Mouse (Mus musculus) olfactory bulb, adult 2 months (tissue): ENCODE data around the gene Lpgat1. TPM values are rescaled to one million over a fixed set of nuclear protein-coding genes. Genes with fewer than 3 reads are reported as not detected.

Experiments
- H3K27ac ChIP-seq: fragments of 200-500 bp; 2 replicates; pipeline ENCODE4 v1.5.1; 2012; ENCODE audit warnings: low read depth, low read length; ENCODE audit not compliant: insufficient read depth
- H3K4me1 ChIP-seq: fragments of 200-500 bp; 2 replicates; pipeline ENCODE4 v1.6.1; 2012; ENCODE audit warnings: low read length; ENCODE audit not compliant: control insufficient read depth, insufficient read depth
- H3K4me3 ChIP-seq: fragments of 200-500 bp; 2 replicates; pipeline ENCODE4 v1.5.1; 2012; ENCODE audit warnings: mild to moderate bottlenecking, low read depth, low read length, moderate library complexity; ENCODE audit not compliant: insufficient read depth
- CTCF ChIP-seq: fragments of 200-500 bp; IDR thresholded peaks from 2 replicates; pipeline ENCODE4 v1.5.1; 2012; ENCODE audit warnings: low read depth, mild to moderate bottlenecking, low read length, moderate library complexity; ENCODE audit not compliant: insufficient read depth
- POLR2A ChIP-seq: fragments of 200-500 bp; IDR thresholded peaks from 2 replicates; pipeline ENCODE4 v1.6.1; 2012; ENCODE audit warnings: mild to moderate bottlenecking, low read depth, low read length, moderate library complexity; ENCODE audit not compliant: insufficient read depth
- WGBS: fragments of 180-500 bp; shearing (Covaris S2); methylation state at CpG from one replicate; pipeline ENCODE4 v1.1.7; 2018; 5-methylcytosine and 5-hydroxymethylcytosine counted together
- polyA plus RNA-seq: library from polyadenylated mRNA; stranded (reverse); fragments of >200 nt; gene quantifications from 2 replicates; pipeline ENCODE4 v1.2.4, GENCODE M21; 2012; ENCODE audit warnings: low replicate concordance; ENCODE audit not compliant: missing spikeins, insufficient read depth, insufficient read length

The Lpgat1 gene
- polyA plus RNA-seq, 1 experiment = 41.9 TPM

DNA sequence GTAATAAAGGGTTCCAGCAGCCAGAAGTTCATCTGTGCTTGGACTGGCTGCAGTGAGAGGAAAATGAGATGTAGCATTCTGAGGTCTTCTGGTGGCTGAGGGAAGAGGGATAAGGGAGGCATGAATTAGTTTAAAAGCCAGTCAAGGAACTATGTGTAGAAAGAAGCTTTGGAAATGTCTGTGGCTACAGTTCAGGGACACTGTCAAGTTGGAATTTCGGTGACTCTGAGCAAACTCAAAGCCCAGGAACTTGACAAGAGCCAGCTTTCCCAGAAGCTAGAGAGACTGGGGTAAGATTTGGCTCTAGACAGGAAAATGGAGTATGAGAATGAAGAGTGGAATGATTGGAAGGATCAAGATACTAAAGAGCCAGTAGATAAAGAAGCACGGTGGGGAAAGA, 7.8 kb upstream of the Lpgat1 start:
- 82% methylated on average over 2 of the region's 2 CpGs for whole genome bisulfite sequencing
- Histone ChIP-seq H3K27ac (no peak overlapping the region), H3K4me1 (peaks cover 3% of the 10 kb centered on the region), H3K4me3 (no peak overlapping the region)
- TF ChIP-seq POLR2A (no peak), CTCF (no peak)

- no peak overlapping the region for H3K4me3 ChIP-seq
- no peak for TF ChIP-seq POLR2A
- no peak for TF ChIP-seq CTCF
- no peak overlapping the region for H3K27ac ChIP-seq
- H3K4me1 ChIP-seq = peaks cover 3% of the 10 kb centered on the region
- 88% methylated on average over 4 of the region's 4 CpGs for WGBS
Observed at GRCm38 (mm10) chr1:191712224-191712838, 5.3 kb upstream of the Lpgat1 start.

GRCm38 (mm10) chr1:191713813-191714212, 3.8 kb upstream of the Lpgat1 start:
- TF ChIP-seq CTCF (no peak), POLR2A (no peak)
- no peak overlapping the region for H3K27ac ChIP-seq
- H3K4me1 ChIP-seq = no peaks in the 10 kb centered on the region
- 88% methylated on average over 3 of the region's 3 CpGs for WGBS
- H3K4me3 ChIP-seq = no peak overlapping the region

- 95% methylated on average over 2 of the region's 2 CpGs for WGBS
Observed at GRCm38 (mm10) chr1:191715150-191715549, 2.5 kb upstream of the Lpgat1 start.

DNA sequence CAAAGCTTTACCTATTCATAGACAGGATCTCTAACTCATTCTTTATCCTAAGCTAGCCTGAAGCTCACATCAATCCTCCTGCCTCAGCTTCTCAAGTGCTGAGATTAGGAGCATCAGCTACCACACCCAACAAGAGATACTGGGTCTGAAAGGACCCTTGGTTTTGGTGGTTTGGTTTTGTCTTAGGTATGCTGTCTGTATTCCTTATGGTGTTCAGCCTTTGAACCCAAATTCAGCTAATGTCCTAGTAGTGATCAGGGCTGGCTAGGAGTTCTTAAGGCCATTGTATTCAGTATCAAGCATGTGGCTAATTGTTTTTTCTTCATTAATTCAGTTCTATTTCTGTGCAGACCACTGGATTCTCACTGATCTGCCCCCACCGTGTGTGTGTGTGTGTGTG, 493 bp upstream of the Lpgat1 start:
- WGBS = 0% methylated on average over 1 of the region's 1 CpGs
- Histone ChIP-seq H3K27ac (peak overlapping the region; percentile 96; the same call in 1 of the 2 replicates), H3K4me1 (no peaks in the 10 kb centered on the region; the same call in 1 of the 2 replicates), H3K4me3 (peak overlapping the region; percentile 93; the same call in 1 of the 2 replicates)
- TF ChIP-seq CTCF (no peak), POLR2A (no peak)

More at GRCm38 (mm10) chr1:191715150-191715549, 2.5 kb upstream of the Lpgat1 start:
- no peak overlapping the region for H3K4me3 ChIP-seq
- no peak overlapping the region for H3K27ac ChIP-seq
- no peaks in the 10 kb centered on the region; the same call in 1 of the 2 replicates for H3K4me1 ChIP-seq
- TF ChIP-seq CTCF = no peak
- TF ChIP-seq POLR2A = no peak

- WGBS = under 1% methylated on average over 83 of the region's 84 CpGs
- Histone ChIP-seq H3K4me1 (peaks cover 3% of the 10 kb centered on the region), H3K27ac (peak overlapping the region; percentile 88), H3K4me3 (peak overlapping the region; percentile 93)
- no peak for TF ChIP-seq POLR2A
- TF ChIP-seq CTCF = no peak
Observed at GRCm38 (mm10) chr1:191718522-191719281, 1.1 kb downstream of the Lpgat1 start.

GRCm38 (mm10) chr1:191719326-191719725, 1.7 kb downstream of the Lpgat1 start:
- Histone ChIP-seq H3K27ac (peak overlapping the region; percentile 88), H3K4me1 (peaks cover 5% of the 10 kb centered on the region), H3K4me3 (peak overlapping the region; percentile 93)
- TF ChIP-seq CTCF (no peak), POLR2A (no peak)
- 15% methylated on average over 11 of the region's 11 CpGs for WGBS

DNA sequence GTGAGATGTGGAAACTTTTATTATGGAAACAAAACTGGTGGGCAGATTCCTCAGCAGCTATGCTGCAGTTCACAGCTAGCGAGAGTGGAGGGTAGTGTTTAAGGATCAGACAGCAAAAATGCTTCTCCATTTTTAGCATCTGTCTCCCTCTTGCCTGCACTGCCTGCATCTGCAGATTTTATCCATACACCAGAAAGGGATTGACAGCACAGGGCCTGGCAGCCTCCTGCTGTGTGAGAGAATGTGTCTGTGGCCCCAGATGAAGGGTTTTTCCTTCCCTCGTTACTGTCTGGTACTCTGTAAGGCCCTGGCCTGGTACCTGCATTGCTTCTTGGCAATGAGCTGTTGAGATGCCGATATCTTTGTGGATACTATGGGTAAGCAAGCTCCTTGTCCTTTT, 2.8 kb downstream of the Lpgat1 start:
- H3K27ac ChIP-seq = peak overlapping the region; percentile 27; the same call in 1 of the 2 replicates
- peak overlapping the region; percentile 54 for H3K4me3 ChIP-seq
- TF ChIP-seq CTCF = no peak
- TF ChIP-seq POLR2A = no peak
- WGBS = 25% methylated on average over 3 of the region's 3 CpGs
- H3K4me1 ChIP-seq = peaks cover 6% of the 10 kb centered on the region

DNA sequence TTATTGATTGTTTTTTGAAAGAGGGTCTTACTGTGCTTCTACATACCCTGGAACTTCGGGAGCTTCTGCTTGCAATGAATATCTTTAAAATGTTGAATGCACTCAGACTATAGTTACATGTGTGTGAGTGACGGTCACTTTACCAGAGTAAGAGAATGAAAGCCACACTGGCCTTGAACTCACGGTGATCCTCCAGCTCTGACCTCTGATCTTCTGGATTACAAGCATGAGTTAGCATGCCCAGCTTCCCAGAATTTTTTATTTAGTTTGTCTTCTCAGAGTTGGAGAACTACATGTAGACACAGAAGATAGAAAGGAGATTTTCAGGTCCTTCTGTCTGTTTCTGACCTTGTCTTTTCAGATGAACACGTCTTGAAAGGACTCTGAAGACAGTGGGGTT, 5.1 kb downstream of the Lpgat1 start:
- Histone ChIP-seq H3K4me3 (no peak overlapping the region), H3K27ac (no peak overlapping the region), H3K4me1 (peaks cover 6% of the 10 kb centered on the region)
- TF ChIP-seq POLR2A = no peak
- no peak for TF ChIP-seq CTCF
- WGBS = 76% methylated on average over 4 of the region's 4 CpGs
